Mouse (Mus musculus) kidney, adult 2 months (tissue): ENCODE results near the gene Pdhx.
A peak's percentile ranks its signal among the peaks of the same experiment; 100 is the strongest.

Experiments
- CTCF ChIP-seq: fragments of 200-500 bp; conservative IDR thresholded peaks from 2 replicates; pipeline ENCODE4 v1.5.1; 2011; ENCODE audit warnings: low read depth, mild to moderate bottlenecking, control low read depth, low read length, moderate library complexity, mixed read lengths; ENCODE audit not compliant: insufficient read depth, insufficient read length
- POLR2A ChIP-seq: fragments of 200-500 bp; IDR thresholded peaks from one replicate; pipeline ENCODE4 v1.6.1; 2011; ENCODE audit warnings: low read depth, low read length, control low read depth

DNA sequence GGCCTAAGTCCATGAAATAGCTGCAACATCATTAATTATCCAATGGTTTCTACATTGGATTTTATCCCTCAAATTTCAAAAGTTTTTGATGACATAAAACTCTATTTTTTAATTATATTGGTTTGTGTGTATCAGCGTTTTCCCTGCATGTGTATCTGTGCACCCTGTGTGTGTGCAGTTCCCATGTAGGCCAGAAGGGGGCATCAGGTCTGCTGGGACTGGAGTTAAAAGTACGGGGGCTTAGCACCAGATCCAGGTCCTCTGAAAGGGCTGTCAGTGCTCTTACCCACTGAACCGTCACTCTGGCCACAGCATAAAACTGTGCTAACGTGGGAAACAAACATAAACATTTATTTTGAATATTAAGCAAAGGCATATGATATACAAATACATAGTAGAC is 14.8 kb upstream of the Pdhx start:
- TF ChIP-seq CTCF (peak; percentile 25; the same call in 1 of the 2 replicates), POLR2A (no peak)
